Mouse (Mus musculus): ENCODE measurements around the gene Slc23a2.

Slc23a2 gene

GRCm38 (mm10) chr2:132134758-132135157 lies 10.2 kb downstream of the Slc23a2 start:
- DNase-seq (ENCODE audit: low read depth): no peak

DNA sequence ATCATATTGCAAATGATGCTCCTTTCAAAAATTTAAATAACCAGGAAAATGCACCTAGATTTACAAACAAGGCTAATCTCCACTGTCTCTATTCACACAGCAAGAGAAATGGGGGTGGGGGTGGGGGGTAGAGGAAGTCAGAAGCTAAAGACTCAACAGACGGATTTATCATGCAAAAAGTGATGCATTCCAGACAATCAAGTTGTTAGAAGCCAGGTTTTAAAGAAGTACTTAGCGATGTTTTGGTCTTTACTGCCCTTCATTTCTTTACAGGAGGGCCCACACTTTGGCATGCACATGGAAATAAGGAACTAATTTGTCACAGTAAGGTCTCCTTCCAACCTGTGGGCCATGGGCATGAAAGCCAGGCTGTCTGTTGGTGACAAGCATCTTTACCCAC lies 11.5 kb downstream of the Slc23a2 start:
- DNase-seq (ENCODE audit: low read depth): no peak

DNA sequence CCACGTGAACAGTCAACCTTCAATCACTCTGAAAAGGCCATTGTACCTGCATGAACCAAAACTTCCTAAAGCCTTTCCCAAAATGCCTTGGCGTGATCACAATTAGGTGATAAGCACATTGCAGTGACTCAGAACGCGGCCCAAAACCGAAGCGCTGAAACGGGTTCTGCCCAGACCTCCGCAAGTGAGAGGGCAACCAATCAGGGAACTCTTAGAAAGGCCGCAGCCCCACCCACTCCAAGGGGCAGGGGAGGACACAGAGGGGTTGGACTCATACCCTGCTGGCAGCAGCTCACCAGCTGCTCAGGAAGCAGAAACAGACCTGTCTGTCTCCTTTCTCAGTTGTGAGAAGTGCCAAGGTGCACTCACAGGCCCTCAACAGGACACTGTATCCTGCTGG lies 13.6 kb downstream of the Slc23a2 start:
- DNase-seq (ENCODE audit: low read depth): peak; percentile 71

GRCm38 (mm10) chr2:132129980-132130379 lies 14.9 kb downstream of the Slc23a2 start:
- DNase-seq (ENCODE audit: low read depth): no peak

DNA sequence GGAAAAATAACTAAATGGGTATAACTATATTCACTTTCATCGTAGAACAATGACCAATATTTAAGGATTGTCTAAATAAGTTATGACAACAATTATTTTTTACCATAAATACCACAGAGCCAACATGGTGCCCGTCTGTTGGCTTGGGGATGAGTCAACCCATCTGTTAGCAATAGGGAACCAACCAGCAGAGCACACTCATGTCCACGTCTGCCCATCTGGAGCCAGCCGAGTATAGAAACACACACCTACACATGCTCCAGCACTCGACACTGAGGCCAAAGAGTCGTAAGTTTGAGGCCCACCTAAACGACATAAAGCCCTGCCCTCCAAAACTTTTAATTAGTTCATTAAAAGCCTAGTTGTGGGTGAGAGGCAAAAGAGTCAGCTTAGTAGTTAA lies 15.7 kb downstream of the Slc23a2 start:
- no peak for DNase-seq (ENCODE audit: low read depth)

DNA sequence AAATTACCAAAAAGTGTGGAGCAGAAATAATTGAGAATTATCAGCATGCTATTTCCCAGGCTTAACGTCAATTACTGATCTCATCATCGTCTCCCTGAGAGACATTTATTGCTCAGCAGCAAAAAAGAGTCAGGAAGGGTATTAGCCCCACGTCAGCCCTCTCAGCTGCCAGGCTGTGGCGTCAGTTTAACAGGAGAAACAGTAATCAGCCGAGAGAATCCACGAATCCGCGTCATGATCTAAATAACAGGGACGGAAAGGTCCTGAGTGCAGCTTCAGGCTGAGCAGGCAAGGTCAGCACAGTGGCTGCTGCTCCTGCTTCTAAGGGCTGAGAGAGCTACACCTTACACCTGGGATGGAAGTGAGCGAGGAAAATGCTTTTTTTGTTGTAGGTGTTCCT lies 17.0 kb downstream of the Slc23a2 start:
- DNase-seq (ENCODE audit: low read depth): no peak

GRCm38 (mm10) chr2:132126292-132126691 lies 18.6 kb downstream of the Slc23a2 start:
- DNase-seq (ENCODE audit: low read depth): no peak

GRCm38 (mm10) chr2:132123063-132123462 lies 21.8 kb downstream of the Slc23a2 start:
- no peak for DNase-seq (ENCODE audit: low read depth)

DNA sequence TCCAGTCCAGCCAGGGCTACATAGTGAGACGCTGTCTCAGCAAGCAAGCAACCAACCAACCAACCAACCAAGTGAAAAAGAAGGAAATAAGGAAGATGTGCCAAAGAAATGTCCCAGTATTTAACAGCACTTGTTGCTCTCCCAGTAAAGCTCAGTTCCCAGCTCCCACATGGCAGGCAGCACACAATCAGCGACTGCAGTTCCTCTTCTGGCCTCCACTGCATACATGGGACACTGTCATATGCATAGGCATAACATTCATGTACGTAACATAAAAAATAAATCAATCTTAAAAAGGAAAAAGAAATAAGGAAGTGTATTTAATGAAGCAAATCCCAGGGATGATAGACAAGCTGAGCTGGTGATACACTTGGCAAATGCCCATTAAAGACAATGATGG lies 23.9 kb downstream of the Slc23a2 start:
- no peak for DNase-seq (ENCODE audit: low read depth)

- DNase-seq (ENCODE audit: low read depth): no peak
Measured at GRCm38 (mm10) chr2:132118646-132119045, 26.3 kb downstream of the Slc23a2 start.

- DNase-seq (ENCODE audit: low read depth): no peak
Measured at GRCm38 (mm10) chr2:132115936-132116335, 29.0 kb downstream of the Slc23a2 start.

- DNase-seq (ENCODE audit: low read depth): no peak
Measured at GRCm38 (mm10) chr2:132115344-132115743, 29.6 kb downstream of the Slc23a2 start.

DNA sequence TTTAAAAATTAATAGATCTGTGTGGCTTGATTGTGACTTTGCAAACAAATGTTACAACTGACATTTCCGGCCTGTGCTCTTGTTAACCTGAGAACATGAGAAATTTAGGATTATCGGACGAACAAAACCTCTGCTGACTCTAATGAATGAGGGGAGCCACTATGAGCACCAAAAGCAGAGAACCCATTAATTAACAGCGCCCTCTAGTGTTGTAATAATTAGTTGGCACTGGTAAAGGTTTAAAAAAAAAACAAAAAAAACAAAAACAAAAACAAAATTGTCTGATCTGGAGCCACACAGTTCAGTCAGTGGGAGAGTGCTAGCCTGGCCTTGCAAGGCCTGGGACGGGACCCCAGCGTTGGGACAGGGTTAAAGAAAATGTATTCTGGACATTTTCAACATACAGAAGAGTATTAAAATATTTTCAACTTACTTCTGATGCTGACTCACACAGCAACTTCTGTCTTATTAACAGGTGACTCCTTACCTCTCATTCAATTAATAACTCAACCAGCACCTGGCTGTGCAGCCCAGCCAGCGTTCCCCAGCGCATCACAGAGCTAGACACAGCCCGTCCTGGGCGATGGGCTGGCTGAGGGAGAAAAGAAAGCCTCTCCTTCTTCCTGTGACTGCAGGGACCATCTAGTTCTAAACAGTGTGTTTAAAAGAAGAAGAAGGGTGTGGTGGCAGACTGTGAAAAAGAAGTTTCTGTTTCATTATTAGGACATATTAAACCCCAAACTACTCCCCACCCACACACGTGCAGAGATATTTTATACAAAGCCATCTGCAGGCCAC lies 30.7 kb downstream of the Slc23a2 start:
- DNase-seq (ENCODE audit: low read depth): no peak

DNA sequence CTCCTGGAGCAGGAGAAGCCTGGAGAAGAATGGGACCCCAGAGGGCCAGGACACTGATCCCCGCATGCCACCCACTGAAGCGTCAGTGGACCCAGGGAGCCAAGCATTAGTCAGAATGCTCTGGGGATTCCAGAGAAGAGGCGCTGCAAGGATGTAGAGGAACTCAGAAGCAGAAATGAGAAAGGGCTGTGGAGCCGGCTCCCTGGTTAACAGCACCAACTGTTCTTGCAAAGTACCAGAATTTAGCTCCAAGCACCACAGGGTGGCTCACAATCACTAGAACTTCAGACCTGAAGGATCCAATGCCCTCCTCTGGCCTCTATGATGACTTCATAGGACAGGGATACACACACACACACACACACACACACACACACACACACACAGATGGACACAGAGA lies 32.6 kb downstream of the Slc23a2 start:
- no peak for DNase-seq (ENCODE audit: low read depth)

DNA sequence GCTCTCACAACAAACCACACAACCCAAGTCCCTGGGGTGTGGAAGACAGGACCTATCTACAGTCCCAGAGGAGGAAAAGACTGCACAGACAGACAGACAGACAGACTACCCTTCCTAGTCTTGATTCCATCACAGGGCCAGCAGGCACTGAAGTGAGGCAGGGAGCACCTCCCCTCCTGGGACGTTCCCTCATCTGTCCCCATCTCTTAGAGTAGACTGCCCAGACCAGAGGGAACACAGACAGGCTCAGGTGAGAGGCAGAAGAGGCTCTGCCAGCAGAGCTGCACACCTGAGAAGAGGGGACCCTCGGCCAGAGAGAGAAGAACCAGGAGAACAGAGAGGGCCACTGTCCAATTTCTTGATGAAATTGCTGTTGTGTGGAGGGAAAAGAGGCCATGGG lies 33.0 kb downstream of the Slc23a2 start:
- no peak for DNase-seq (ENCODE audit: low read depth)

DNA sequence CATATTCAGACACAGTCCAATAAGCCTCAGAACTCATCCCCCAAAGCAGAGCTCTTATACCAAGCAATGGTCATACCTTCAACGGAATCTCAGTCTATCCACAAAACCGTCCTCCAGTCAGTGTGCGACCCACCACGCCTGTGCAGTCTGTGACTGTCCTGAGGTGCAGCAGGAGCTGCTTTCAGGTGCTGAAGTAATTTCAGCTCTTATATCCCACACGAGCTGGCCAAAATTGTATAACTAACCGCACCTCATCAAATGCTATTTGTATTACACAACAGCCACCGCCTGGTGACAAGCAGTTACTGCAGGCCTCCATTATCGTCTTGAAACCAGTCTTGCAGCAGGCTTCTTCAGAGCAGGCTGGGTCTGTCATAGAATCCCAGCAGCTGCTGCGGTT lies 33.6 kb downstream of the Slc23a2 start:
- peak; percentile 43 for DNase-seq (ENCODE audit: low read depth)

GRCm38 (mm10) chr2:132110702-132111101 lies 34.2 kb downstream of the Slc23a2 start:
- no peak for DNase-seq (ENCODE audit: low read depth)

GRCm38 (mm10) chr2:132108988-132109387 lies 35.9 kb downstream of the Slc23a2 start:
- DNase-seq (ENCODE audit: low read depth): no peak

- no peak for DNase-seq (ENCODE audit: low read depth)
Measured at GRCm38 (mm10) chr2:132107611-132108010, 37.3 kb downstream of the Slc23a2 start.

DNA sequence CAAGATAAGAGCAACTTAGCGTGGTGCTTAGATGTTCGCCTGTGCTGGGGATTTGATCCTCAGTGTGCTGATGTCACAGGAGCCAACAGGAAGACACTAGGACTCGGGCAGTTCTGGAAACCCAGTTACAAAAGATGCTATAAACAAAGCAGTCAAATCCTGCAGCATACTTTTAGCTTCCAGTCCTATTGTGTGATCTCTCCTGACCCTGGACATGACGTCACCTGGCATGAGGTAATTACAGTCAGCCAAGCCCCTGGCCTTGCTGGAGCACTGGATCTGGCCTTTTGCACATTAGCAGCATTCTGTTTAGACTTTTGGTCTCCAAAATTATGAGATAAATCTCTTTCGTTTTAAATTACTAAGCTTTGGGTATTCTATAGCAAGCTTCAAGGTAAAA lies 38.8 kb downstream of the Slc23a2 start:
- DNase-seq (ENCODE audit: low read depth): no peak

DNA sequence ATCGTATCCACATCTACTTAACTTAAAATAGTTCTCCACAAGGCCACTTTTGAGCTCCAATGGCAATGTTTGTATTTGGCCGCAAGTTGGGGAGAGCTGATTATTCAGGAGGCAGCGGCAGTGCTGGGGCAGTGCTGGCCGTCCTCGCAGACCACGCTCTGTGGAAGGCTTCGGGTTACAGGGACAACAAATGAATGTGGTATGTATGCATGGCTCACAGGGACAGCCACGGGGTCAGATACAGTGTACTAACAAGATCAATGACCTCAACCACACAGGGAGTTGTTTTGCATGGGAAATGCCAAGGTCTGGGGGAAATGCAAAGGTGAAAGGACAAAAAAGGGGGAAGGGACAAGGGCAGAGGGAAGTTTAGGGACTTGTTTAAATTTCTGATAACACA lies 41.6 kb downstream of the Slc23a2 start:
- peak; percentile 38 for DNase-seq (ENCODE audit: low read depth)

- no peak for DNase-seq (ENCODE audit: low read depth)
Measured at GRCm38 (mm10) chr2:132102505-132103130, 42.3 kb downstream of the Slc23a2 start.

GRCm38 (mm10) chr2:132098942-132099672 lies 45.8 kb downstream of the Slc23a2 start:
- DNase-seq (ENCODE audit: low read depth): peak; percentile 70
